Mouse (Mus musculus): ENCODE results near the gene Tsr3.
A peak's percentile ranks its signal among the peaks of the same experiment; 100 is the strongest.

GRCm38 (mm10) chr17:25290411-25290810 is 50.4 kb downstream of the Tsr3 start:
- TF ChIP-seq CTCF (IDR thresholded peaks at IDR 0.05; ENCODE audit: low read depth) (peak; percentile 32), EP300 (IDR thresholded peaks at IDR 0.05; ENCODE audit: low read depth) (no peak)
